Mouse (Mus musculus) olfactory bulb, adult 2 months (tissue): ENCODE data around the gene Mmp19.
"Not testable (repeated sequence)": the region's sequence is repeated elsewhere in the genome, so short reads cannot be mapped to it uniquely, and the experiment has no call there.

Experiments used
- CTCF ChIP-seq: fragments of 200-500 bp; IDR thresholded peaks from 2 replicates; pipeline ENCODE4 v1.5.1; 2012; ENCODE audit warnings: low read depth, mild to moderate bottlenecking, low read length, moderate library complexity; ENCODE audit not compliant: insufficient read depth
- POLR2A ChIP-seq: fragments of 200-500 bp; IDR thresholded peaks from 2 replicates; pipeline ENCODE4 v1.6.1; 2012; ENCODE audit warnings: mild to moderate bottlenecking, low read depth, low read length, moderate library complexity; ENCODE audit not compliant: insufficient read depth

GRCm38 (mm10) chr10:128823087-128823486, 32.4 kb downstream of the Mmp19 start:
- TF ChIP-seq POLR2A, CTCF: not testable (repeated sequence)
